Mouse (Mus musculus) right cerebral cortex, postnatal 10 days (tissue): Measurements from ENCODE around the gene Olfr545.
"Not testable (repeated sequence)": the region's sequence is repeated elsewhere in the genome, so short reads cannot be mapped to it uniquely, and the experiment has no call there.

Source experiments
- DNase-seq, 2 experiments: peaks; one replicate each; pipeline ENCODE4 v3.0.0; 2021; ENCODE audit warnings: low spot score in 2 of 2

Olfr545 gene

DNA sequence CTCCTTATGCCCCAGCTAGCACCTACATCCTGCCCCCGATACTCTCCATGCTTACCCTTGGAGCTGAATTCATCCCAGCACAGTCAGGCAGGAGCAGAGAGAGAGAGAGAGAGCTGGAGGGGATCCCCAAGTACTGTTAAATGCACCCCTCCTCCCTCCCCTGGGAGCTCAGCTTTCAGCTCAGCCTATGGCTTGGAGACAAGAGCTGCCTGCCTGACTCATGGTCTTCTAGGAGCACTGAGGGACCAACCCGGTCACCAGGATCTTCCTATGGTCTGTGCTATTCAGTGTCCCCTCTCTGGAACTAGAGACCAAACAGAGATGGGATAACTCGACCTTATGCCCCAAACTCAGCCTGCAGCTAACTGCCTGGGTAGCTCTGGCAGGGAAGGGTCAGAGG lies at the start of gene Olfr545:
Gene Olfr545, minus strand, starts transcription at position 101 of the 400 bp plus-strand sequence.
- DNase-seq: no peak

- DNase-seq: no peak
Measured at GRCm38 (mm10) chr7:102541251-102541650, 41.9 kb upstream of the Olfr545 start.

- no peak for DNase-seq
Measured at GRCm38 (mm10) chr7:102540596-102540995, 41.2 kb upstream of the Olfr545 start, which contains the start of gene Olfr548-ps1. Gene Olfr548-ps1 (plus strand): TSS chr7:102540896.

DNA sequence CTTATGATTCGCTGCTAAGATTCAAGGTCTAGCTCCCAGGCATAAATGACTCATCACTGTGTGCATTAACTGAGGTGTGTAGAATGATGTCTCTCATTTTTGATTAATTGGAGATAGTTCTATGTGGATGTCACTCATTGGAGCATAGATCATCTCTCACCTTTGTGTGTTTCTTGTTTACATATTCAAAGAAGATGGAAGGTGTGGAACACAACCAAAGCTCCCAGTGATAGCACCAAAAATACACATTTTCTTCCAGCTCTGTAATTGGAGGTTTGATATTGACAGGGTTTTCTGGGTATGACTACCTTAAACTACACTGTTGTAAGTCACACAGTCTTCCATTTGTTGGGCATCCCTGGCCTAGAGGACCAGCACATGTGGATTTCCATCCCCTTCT lies 35.1 kb upstream of the Olfr545 start, which contains the start of gene Olfr547:
Gene Olfr547, plus strand, starts transcription at position 301 of the 400 bp plus-strand sequence.
- no peak for DNase-seq

DNA sequence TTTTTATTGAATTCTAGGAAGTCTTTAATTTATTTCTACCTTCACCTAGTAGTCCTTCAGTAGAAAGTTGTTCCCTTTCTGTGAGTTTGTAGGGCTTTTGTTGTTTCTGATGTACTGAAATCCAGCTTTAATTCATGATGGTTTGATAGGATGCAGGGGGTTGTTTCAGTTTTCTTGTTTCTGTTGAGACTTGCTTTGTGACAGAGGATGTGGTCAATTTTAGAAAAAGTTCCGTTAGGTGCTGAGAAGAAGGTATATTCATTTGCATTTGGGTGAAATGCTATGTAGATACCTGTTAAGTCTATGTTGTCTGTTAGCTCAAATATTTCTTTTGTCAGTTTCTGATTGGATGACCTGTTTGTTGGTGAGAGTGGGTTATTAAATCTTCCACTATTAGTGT lies 29.7 kb upstream of the Olfr545 start:
- DNase-seq: no peak

GRCm38 (mm10) chr7:102517051-102517335 lies 17.6 kb upstream of the Olfr545 start:
- peak; percentile 60 to 66 for DNase-seq

DNA sequence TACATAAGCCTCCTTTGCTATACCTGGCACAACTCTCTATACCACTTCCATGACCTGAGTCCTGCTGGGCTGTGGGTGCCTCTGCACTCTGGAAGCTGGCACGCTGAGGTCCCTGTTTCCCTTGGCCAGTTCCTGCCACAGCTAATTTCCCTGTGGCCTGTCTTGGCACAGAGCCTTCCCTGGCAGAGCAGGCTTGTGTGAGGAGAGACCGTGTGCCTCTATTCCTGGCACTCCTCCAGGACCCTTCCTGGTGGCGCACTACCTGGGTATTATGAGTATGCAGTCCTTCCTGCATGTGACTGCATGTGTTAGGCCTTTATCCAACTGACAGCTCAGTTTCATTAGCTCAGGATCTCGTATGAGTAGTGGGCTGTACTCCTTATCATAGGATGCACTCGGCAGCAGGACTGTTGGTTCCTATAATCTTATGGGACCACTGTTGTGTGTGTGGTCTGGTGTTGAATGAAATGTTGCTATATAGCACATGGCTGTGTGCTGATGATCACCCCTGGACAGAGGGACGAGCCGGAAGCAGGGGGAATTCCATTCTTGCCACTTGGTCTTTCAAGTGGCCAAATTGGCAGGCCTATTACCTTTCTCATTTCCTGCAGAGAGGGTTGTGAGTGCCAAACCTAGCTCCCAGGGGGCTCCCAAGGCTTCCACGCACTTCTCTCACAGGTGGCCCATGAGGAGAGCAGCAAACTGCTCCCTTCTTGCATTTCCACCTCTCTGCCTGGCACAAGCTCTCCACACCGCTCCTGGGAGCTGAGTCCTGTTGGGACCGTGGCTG lies 17.1 kb upstream of the Olfr545 start:
- peak; percentile 34 to 37 for DNase-seq

- no peak for DNase-seq
Measured at GRCm38 (mm10) chr7:102514144-102514543, 14.8 kb upstream of the Olfr545 start.

DNA sequence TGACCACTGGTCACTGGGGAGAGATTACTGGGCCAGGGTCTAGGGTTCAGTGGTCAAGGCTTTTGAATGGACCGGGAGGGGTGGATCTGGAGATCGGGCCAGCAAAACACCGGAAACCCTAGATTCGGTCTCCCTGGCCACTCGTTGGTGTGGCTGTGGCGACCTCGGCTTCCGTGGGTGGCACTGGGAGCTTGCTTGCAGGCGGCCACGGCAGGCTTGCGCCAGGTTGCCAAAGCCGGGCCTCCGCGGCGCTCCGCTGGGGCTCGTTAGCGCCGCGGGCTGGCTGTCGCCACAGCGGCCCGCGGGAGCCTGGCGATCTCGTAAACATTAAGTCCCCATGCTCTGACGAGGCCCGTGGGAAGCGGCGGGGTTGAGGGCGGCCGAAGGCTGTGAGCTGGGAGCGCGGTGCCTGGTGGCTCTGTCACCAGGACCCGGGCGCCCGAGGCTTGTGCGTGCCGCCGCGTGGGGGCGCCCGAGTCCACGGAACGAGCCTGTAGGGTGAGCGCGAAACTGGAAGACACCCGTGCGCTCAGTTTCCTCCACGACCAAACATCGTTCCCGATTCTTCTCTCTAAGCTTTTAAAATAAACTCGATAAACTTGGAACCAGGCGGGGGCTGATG lies 13.6 kb upstream of the Olfr545 start:
- peak; percentile 86 to 92 for DNase-seq

GRCm38 (mm10) chr7:102511927-102512326 lies 12.6 kb upstream of the Olfr545 start:
- no peak for DNase-seq

DNA sequence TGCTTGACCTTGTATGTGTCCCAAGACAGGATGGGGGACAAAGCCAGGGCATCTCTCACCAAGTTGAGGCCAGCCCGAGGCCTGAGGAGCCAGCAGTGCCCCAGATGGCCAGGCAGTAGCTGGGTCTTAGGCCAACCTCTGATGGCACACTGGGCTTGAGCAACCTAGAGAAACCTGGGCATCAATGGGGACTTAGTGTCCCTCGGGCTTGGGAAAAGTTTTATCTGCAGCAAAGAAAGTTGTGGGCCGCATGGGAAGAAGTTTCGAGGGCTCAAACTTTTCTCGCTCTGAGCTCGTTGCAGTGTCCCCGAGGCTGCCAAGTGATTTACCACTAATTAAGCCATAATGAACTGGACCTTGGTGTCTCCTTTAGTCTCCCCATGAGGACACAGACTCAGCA lies 10.4 kb upstream of the Olfr545 start:
- DNase-seq: no peak

- DNase-seq: no peak
Measured at GRCm38 (mm10) chr7:102508666-102509065, 9.3 kb upstream of the Olfr545 start.

DNA sequence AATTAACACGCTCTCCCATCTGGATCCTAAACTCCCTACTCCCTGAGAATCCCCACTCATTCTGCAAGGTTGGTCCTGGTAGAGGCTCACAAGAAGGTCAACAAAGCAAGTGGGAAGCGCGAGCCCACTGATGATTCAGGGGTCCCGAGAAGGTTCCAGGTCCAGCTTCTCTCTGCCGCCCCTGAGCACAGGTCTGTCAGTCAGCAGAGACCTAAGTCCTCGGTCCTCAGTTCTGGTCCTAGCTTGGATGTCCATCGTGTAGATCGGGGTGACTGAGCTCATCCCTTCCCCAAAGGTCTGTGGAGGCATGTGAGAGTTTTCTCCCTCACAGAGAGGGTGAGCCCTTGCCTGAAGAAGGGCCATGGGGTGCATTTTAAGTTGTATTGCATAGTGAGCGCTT lies 8.7 kb upstream of the Olfr545 start:
- DNase-seq: no peak

GRCm38 (mm10) chr7:102506848-102507247 lies 7.5 kb upstream of the Olfr545 start:
- DNase-seq: peak; percentile 82 to 86

- no peak for DNase-seq
Measured at GRCm38 (mm10) chr7:102501986-102502385, 2.6 kb upstream of the Olfr545 start.

- not testable (repeated sequence) for DNase-seq
Measured at GRCm38 (mm10) chr7:102494416-102494815, 5.0 kb downstream of the Olfr545 start.

GRCm38 (mm10) chr7:102488161-102488560 lies 11.2 kb downstream of the Olfr545 start, which contains the start of gene Olfr544:
Gene Olfr544 (minus strand): TSS chr7:102488313.
- no peak for DNase-seq

GRCm38 (mm10) chr7:102486105-102486504 lies 13.3 kb downstream of the Olfr545 start:
- no peak for DNase-seq

GRCm38 (mm10) chr7:102484766-102485165 lies 14.6 kb downstream of the Olfr545 start:
- not testable (repeated sequence) for DNase-seq

- no peak for DNase-seq
Measured at GRCm38 (mm10) chr7:102483665-102484064, 15.7 kb downstream of the Olfr545 start.

DNA sequence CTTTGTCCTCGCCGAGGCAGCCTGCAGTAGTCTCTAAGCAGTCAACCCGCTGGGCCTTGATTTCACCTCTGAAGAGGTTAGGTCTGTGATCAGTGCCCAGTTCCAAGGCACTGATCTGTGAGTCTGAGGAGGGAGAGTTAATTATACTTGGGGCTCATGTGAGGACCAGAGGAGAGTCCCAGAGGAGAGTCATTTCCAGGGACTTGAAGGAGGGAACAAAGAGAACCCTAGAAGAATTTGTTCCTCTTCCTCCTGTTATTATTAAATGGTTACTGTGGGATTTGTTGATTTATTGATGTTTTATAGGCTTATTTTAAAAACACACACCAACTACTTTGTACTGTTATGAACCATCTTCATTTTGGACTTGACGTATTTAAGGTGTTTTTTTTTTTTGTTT lies 17.8 kb downstream of the Olfr545 start, which contains the start of gene Olfr543:
Gene Olfr543, minus strand, starts transcription at position 101 of the 400 bp plus-strand sequence.
- no peak for DNase-seq

DNA sequence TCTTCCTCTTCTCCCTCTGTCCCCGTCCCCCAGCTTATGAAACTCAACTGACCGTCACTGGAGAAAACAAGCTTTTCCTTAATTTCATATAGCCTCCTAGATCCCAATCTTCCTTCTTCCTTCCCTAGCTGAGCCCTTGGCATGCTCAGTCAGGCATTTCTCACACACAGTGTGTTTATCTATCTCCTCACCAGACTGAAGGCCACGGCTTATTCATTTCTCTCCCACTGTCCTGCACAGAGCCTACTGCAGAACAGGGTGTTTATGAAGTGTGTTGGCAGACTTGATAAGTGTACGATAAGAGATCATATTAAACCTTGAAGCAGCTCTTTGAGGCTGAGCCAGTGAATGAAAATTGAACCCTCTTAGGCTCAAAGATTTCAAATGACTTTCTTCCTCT lies 18.6 kb downstream of the Olfr545 start:
- DNase-seq: no peak
